Mouse (Mus musculus) hindbrain, postnatal 0 days (tissue): ENCODE results near the gene Vmn1r54. TPM values are rescaled to one million over a fixed set of nuclear protein-coding genes. Genes with fewer than 3 reads are reported as not detected.

Experiments
- ATAC-seq: fragments of 200-750 bp; cut with Nextera tagmentation; 2 replicates; pipeline ENCODE4 v1.8.0; 2017; ENCODE audit warnings: mild to moderate bottlenecking, moderate TSS enrichment, moderate library complexity
- DNase-seq: peaks from one replicate; pipeline ENCODE4 v3.0.0-alpha.2; 2015; ENCODE audit warnings: low spot score
- H3K27ac ChIP-seq: fragments of 300-500 bp; sonication (generic); 2 replicates; pipeline ENCODE4 v1.5.1; 2014; ENCODE audit warnings: mild to moderate bottlenecking
- H3K27me3 ChIP-seq: fragments of 300-500 bp; sonication (generic); 2 replicates; pipeline ENCODE4 v1.6.1; 2014; ENCODE audit warnings: low read length, mixed read lengths; ENCODE audit not compliant: insufficient read depth
- H3K36me3 ChIP-seq: fragments of 300-500 bp; sonication (generic); 2 replicates; pipeline ENCODE4 v1.6.1; 2014; ENCODE audit warnings: low read length, mixed read lengths; ENCODE audit not compliant: insufficient read depth
- H3K4me1 ChIP-seq: fragments of 300-500 bp; sonication (generic); 2 replicates; pipeline ENCODE4 v1.6.1; 2014; ENCODE audit warnings: antibody characterized with exemption, low read length, mixed read lengths; ENCODE audit not compliant: insufficient read depth
- H3K4me2 ChIP-seq: fragments of 300-500 bp; sonication (generic); 2 replicates; pipeline ENCODE4 v1.6.1; 2014; ENCODE audit warnings: low read depth, mild to moderate bottlenecking, low read length, moderate library complexity, mixed read lengths
- H3K4me3 ChIP-seq: fragments of 300-500 bp; sonication (generic); 2 replicates; pipeline ENCODE4 v1.5.1; 2014; ENCODE audit warnings: low read length
- H3K9ac ChIP-seq: fragments of 300-500 bp; sonication (generic); replicated peaks from 2 replicates; pipeline ENCODE4 v1.6.1; 2014; ENCODE audit warnings: mild to moderate bottlenecking, low read length, moderate library complexity, mixed read lengths
- H3K9me3 ChIP-seq: fragments of 300-500 bp; sonication (generic); 2 replicates; pipeline ENCODE4 v1.6.1; 2016; ENCODE audit warnings: low read length, mixed read lengths
- CTCF ChIP-seq: IDR thresholded peaks from 2 replicates; pipeline ENCODE4 v1.5.1; 2016; ENCODE audit warnings: antibody characterized with exemption, control low read depth, low read depth
- WGBS: fragments of 180-500 bp; shearing (Covaris S2); extraction: QIAGEN DNeasy Blood & Tissue Kit; methylation state at CpG from one replicate; pipeline ENCODE4 v1.1.7; 2014; 5-methylcytosine and 5-hydroxymethylcytosine counted together
- polyA plus RNA-seq: library from polyadenylated mRNA; unstranded; fragments of >200 nt; fragmentation: Nextera tagmentation; extraction: Ambion mirVana; gene quantifications from 2 replicates; pipeline ENCODE4 v1.2.1, GENCODE M21; 2015
- total RNA-seq: library from RNA; depleted of rRNA; stranded (reverse); fragments of >200 nt; gene quantifications from 2 replicates; pipeline ENCODE4 v1.2.3, GENCODE M21; 2014; rRNA removed

Vmn1r54 gene
- total and polyA plus RNA-seq, 2 experiments from 2014 or later, result not detected

- no peak for TF ChIP-seq CTCF
- H3K4me3 ChIP-seq, result no peak overlapping the region
- no peak for DNase-seq
- no peaks in the 10 kb centered on the region for H3K9me3 ChIP-seq
- H3K27me3 ChIP-seq, result no peaks in the 10 kb centered on the region
- H3K9ac ChIP-seq, result no peak overlapping the region
- no peaks in the 10 kb centered on the region for H3K36me3 ChIP-seq
- 63% methylated on average over 7 of the region's 7 CpGs for WGBS
- no peak overlapping the region for H3K4me2 ChIP-seq
- no peak for ATAC-seq
- H3K4me1 ChIP-seq, result no peaks in the 10 kb centered on the region; the same call in 1 of the 2 replicates
- no peak overlapping the region for H3K27ac ChIP-seq
Measured at GRCm38 (mm10) chr6:90319475-90320191, 73.5 kb downstream of the Vmn1r54 start.

- no peaks in the 10 kb centered on the region; the same call in 1 of the 2 replicates for H3K4me1 ChIP-seq
- H3K27me3 ChIP-seq, result no peaks in the 10 kb centered on the region
- H3K9me3 ChIP-seq, result no peaks in the 10 kb centered on the region
- TF ChIP-seq CTCF, result no peak
- no peaks in the 10 kb centered on the region for H3K36me3 ChIP-seq
- H3K27ac ChIP-seq, result no peak overlapping the region
- ATAC-seq (no peak), DNase-seq (no peak)
- no peak overlapping the region for H3K9ac ChIP-seq
- H3K4me3 ChIP-seq, result no peak overlapping the region
- WGBS, result 89% methylated on average over 5 of the region's 5 CpGs
- H3K4me2 ChIP-seq, result no peak overlapping the region
Measured at GRCm38 (mm10) chr6:90320429-90320828, 74.3 kb downstream of the Vmn1r54 start.

Other genes with a start within 250 kb of the Vmn1r54 start
- not detected in 2 replicates for gene Vmn1r47, start 230.2 kb upstream of the Vmn1r54 start, total RNA-seq
- gene Vmn1r47, start 230.2 kb upstream of the Vmn1r54 start, polyA plus RNA-seq, result not detected in 2 replicates
- gene Vmn1r48, start 209.5 kb upstream of the Vmn1r54 start, total RNA-seq, result not detected in 2 replicates
- gene Vmn1r48, start 209.5 kb upstream of the Vmn1r54 start, polyA plus RNA-seq, result not detected in 2 replicates
- gene Vmn1r49, start 167.8 kb upstream of the Vmn1r54 start, total RNA-seq, result not detected in 2 replicates
- not detected in 2 replicates for gene Vmn1r49, start 167.8 kb upstream of the Vmn1r54 start, polyA plus RNA-seq
- not detected in 2 replicates for gene Vmn1r50, start 144.9 kb upstream of the Vmn1r54 start, total RNA-seq
- gene Vmn1r50, start 144.9 kb upstream of the Vmn1r54 start, polyA plus RNA-seq, result not detected in 2 replicates
- not detected in 2 replicates for gene Vmn1r51, start 123.7 kb upstream of the Vmn1r54 start, total RNA-seq
- 0.06 TPM in 1 of 2 replicates, not detected in the other for gene Vmn1r51, start 123.7 kb upstream of the Vmn1r54 start, polyA plus RNA-seq
- gene Vmn1r52, start 71.5 kb upstream of the Vmn1r54 start, total RNA-seq, result not detected in 2 replicates
- not detected in 2 replicates for gene Vmn1r52, start 71.5 kb upstream of the Vmn1r54 start, polyA plus RNA-seq
- not detected in 2 replicates for gene V1ra8, start 43.5 kb upstream of the Vmn1r54 start, total RNA-seq
- gene V1ra8, start 43.5 kb upstream of the Vmn1r54 start, polyA plus RNA-seq, result not detected in 2 replicates
- 1.2 TPM in 1 of 2 replicates, not detected in the other for gene Vmn1r53, start 21.9 kb upstream of the Vmn1r54 start, total RNA-seq
- not detected in 2 replicates for gene Vmn1r53, start 21.9 kb upstream of the Vmn1r54 start, polyA plus RNA-seq
- gene BC048671, start 54.9 kb downstream of the Vmn1r54 start, total RNA-seq, result not detected in 2 replicates
- not detected in 2 replicates for gene BC048671, start 54.9 kb downstream of the Vmn1r54 start, polyA plus RNA-seq
- 0.11 and 0.21 TPM in 2 replicates for gene Chst13, start 78.9 kb downstream of the Vmn1r54 start, total RNA-seq
- 0.20 and 0.35 TPM in 2 replicates for gene Chst13, start 78.9 kb downstream of the Vmn1r54 start, polyA plus RNA-seq
- 0.07 TPM in 1 of 2 replicates, not detected in the other for gene Uroc1, start 87.0 kb downstream of the Vmn1r54 start, total RNA-seq
- 0.04 TPM in 1 of 2 replicates, not detected in the other for gene Uroc1, start 87.0 kb downstream of the Vmn1r54 start, polyA plus RNA-seq
- gene Zxdc, start 123.2 kb downstream of the Vmn1r54 start, total RNA-seq, result 45.7 and 49.7 TPM in 2 replicates
- gene Zxdc, start 123.2 kb downstream of the Vmn1r54 start, polyA plus RNA-seq, result 7.4 and 7.8 TPM in 2 replicates
- 4.2 and 29.4 TPM in 2 replicates for gene Cfap100, start 182.5 kb downstream of the Vmn1r54 start, total RNA-seq
- 8.2 and 9.9 TPM in 2 replicates for gene Cfap100, start 182.5 kb downstream of the Vmn1r54 start, polyA plus RNA-seq
- 43.2 and 56.4 TPM in 2 replicates for gene Klf15, start 216.3 kb downstream of the Vmn1r54 start, total RNA-seq
- gene Klf15, start 216.3 kb downstream of the Vmn1r54 start, polyA plus RNA-seq, result 26.6 and 29.6 TPM in 2 replicates
- 168 and 214 TPM in 2 replicates for gene Aldh1l1, start 240.1 kb downstream of the Vmn1r54 start, total RNA-seq
- 131 and 145 TPM in 2 replicates for gene Aldh1l1, start 240.1 kb downstream of the Vmn1r54 start, polyA plus RNA-seq